9 mouse cellular contexts compared by ENCODE assay signal in genomic region chr9:106472321-106472720, GRCm38 (mm10). TPM values are rescaled to one million over a fixed set of nuclear protein-coding genes. Genes with fewer than 3 reads are reported as not detected.
DNase-seq lines count a peak whose midpoint lies in the region; ATAC-seq and TF ChIP-seq lines count a peak whose summit lies in the region.
"Had no signal": no experiment of that assay in that cellular context is flagged by ENCODE, and none has a peak within 500 bp of the region (broad histone marks: within the 10 kb centered on the region; RNA-seq: fewer than 3 reads in every experiment).

No protein-coding gene starts in this region.

- H3K4me1 ChIP-seq in intestine, postnatal 0 days (replicated peaks; ENCODE audit: control insufficient read depth, insufficient read depth, low read length), result peaks cover 8% of the 10 kb centered on the region

- no peaks in the 10 kb centered on the region for H3K9me3 ChIP-seq in intestine, postnatal 0 days (ENCODE audit: control insufficient read depth)

- no peak overlapping the region for H3K4me2 ChIP-seq in intestine, postnatal 0 days (replicated peaks; ENCODE audit: low read depth)

- no peaks in the 10 kb centered on the region; the same call in 1 of the 2 replicates for H3K36me3 ChIP-seq in intestine, postnatal 0 days (ENCODE audit: control insufficient read depth, insufficient read depth)

- intact Hi-C loops in gastrocnemius, adult 2 months (cut with DNase I), result no loop called here
- intact Hi-C loops in left cerebral cortex, postnatal 4 days (cut with DNase I), result no loop called here
- intact Hi-C loops in left cerebral cortex, postnatal 14 days (cut with DNase I), result no loop called here

- 47% methylated on average over 4 of the region's 4 CpGs for WGBS in intestine, postnatal 0 days

- H3K4me3 ChIP-seq in gastrocnemius, adult 2 months, result peak overlapping the region; percentile 51
- no peak overlapping the region for H3K4me3 ChIP-seq in intestine, postnatal 0 days (ENCODE audit: low read depth, low read length)

- H3K27ac ChIP-seq in gastrocnemius, adult 2 months, result peak overlapping the region; percentile 96
- H3K27ac ChIP-seq in intestine, postnatal 0 days (ENCODE audit: low read depth, low read length), result peak overlapping the region; percentile 24; the same call in 1 of the 2 replicates

- DNase-seq in gastrocnemius, adult 2 months, result peak; percentile 60
- no peak for DNase-seq in gastrocnemius, postnatal 4 days (ENCODE audit: low spot score in 2 of 2)
- DNase-seq in left cerebral cortex, postnatal 4 days, result peak; percentile 0
- no peak for DNase-seq in left cerebral cortex, postnatal 14 days (ENCODE audit: low spot score in 2 of 2)
- DNase-seq in cerebellum, adult 8-10 months, result peak; percentile 29
- no peak for DNase-seq in urinary bladder, postnatal 25 days (ENCODE audit: low spot score)
- no peak for DNase-seq in urinary bladder, postnatal 14 days (ENCODE audit: low spot score)

- no peak for ATAC-seq in intestine, postnatal 0 days

- TF ChIP-seq CTCF in gastrocnemius, adult 2 months (IDR thresholded peaks at IDR 0.05), result no peak
- no peak for TF ChIP-seq CTCF in intestine, postnatal 0 days (IDR thresholded peaks at IDR 0.05; ENCODE audit: low read depth)

- H3K9ac ChIP-seq in intestine, postnatal 0 days (ENCODE audit: low read depth, low read length), result no peak overlapping the region

- no peaks in the 10 kb centered on the region for H3K27me3 ChIP-seq in intestine, postnatal 0 days (replicated peaks; ENCODE audit: control insufficient read depth, insufficient read depth, low read length)

RNA-seq across cellular contexts. Expression of gene Rrp9, which starts 3.4 kb away (rescaled TPM):
- total RNA-seq in gastrocnemius, adult 2 months (2021), result 10 to 100 TPM; 23.9 to 24.7 TPM
- 10 to 100 TPM; 25.1 to 26.2 TPM for total RNA-seq in gastrocnemius, postnatal 4 days (2021)
- total RNA-seq in left cerebral cortex, postnatal 4 days (2021), result 10 to 100 TPM; 46.9 to 55.2 TPM
- total RNA-seq in left cerebral cortex, postnatal 14 days (2021), result 10 to 100 TPM; 34.1 to 47.5 TPM
- 17.7 and 19.4 TPM in 2 replicates for polyA plus RNA-seq in intestine, postnatal 0 days (2015; fragmentation: Nextera tagmentation; extraction: Ambion mirVana)

RNA-seq across cellular contexts. Expression of gene Parp3, which starts 4.4 kb away (rescaled TPM):
- 10 to 100 TPM; 60.4 to 75.3 TPM for total RNA-seq in gastrocnemius, adult 2 months (2021)
- total RNA-seq in gastrocnemius, postnatal 4 days (2021), result 10 to 100 TPM; 26.4 to 28.1 TPM
- total RNA-seq in left cerebral cortex, postnatal 4 days (2021), result 1 to 10 TPM; 2.8 to 3.3 TPM
- total RNA-seq in left cerebral cortex, postnatal 14 days (2021), result 1 to 10 TPM; 3.3 to 3.5 TPM
- polyA plus RNA-seq in intestine, postnatal 0 days (2015; fragmentation: Nextera tagmentation; extraction: Ambion mirVana), result 2.5 and 3.8 TPM in 2 replicates

RNA-seq across cellular contexts. Expression of gene Gpr62, which starts 6.6 kb away (rescaled TPM):
- under 1 TPM in 1 of 2 experiments, not detected in 1; 0.15 TPM for total RNA-seq in gastrocnemius, adult 2 months (2021)
- under 1 TPM; 0.44 to 0.65 TPM for total RNA-seq in gastrocnemius, postnatal 4 days (2021)
- total RNA-seq in left cerebral cortex, postnatal 4 days (2021), result 1 to 10 TPM in 1 of 2 experiments, under 1 TPM in 1; 0.94 to 1.3 TPM
- total RNA-seq in left cerebral cortex, postnatal 14 days (2021), result 1 to 10 TPM; 3.7 to 5.8 TPM
- 0.17 and 0.26 TPM in 2 replicates for polyA plus RNA-seq in intestine, postnatal 0 days (2015; fragmentation: Nextera tagmentation; extraction: Ambion mirVana)
- total RNA-seq: heart, adult 18-20 months had no signal

RNA-seq across cellular contexts. Expression of gene Pcbp4, which starts 19.2 kb away (rescaled TPM):
- total RNA-seq in gastrocnemius, adult 2 months (2021), result 10 to 100 TPM; 63.8 to 69.0 TPM
- total RNA-seq in gastrocnemius, postnatal 4 days (2021), result 10 to 100 TPM; 83.6 to 84.9 TPM
- 100 to 1,000 TPM; 409 to 418 TPM for total RNA-seq in left cerebral cortex, postnatal 4 days (2021)
- 100 to 1,000 TPM; 151 to 170 TPM for total RNA-seq in left cerebral cortex, postnatal 14 days (2021)
- polyA plus RNA-seq in intestine, postnatal 0 days (2015; fragmentation: Nextera tagmentation; extraction: Ambion mirVana), result 13.8 and 15.7 TPM in 2 replicates

RNA-seq across cellular contexts. Expression of gene Abhd14a, which starts 24.8 kb away (rescaled TPM):
- 10 to 100 TPM; 15.9 to 19.8 TPM for total RNA-seq in gastrocnemius, adult 2 months (2021)
- total RNA-seq in gastrocnemius, postnatal 4 days (2021), result 10 to 100 TPM; 18.5 to 19.1 TPM
- total RNA-seq in left cerebral cortex, postnatal 4 days (2021), result 10 to 100 TPM; 70.1 to 71.4 TPM
- 10 to 100 TPM; 48.7 to 54.1 TPM for total RNA-seq in left cerebral cortex, postnatal 14 days (2021)
- polyA plus RNA-seq in intestine, postnatal 0 days (2015; fragmentation: Nextera tagmentation; extraction: Ambion mirVana), result 20.8 and 21.0 TPM in 2 replicates

Comparison
In these comparisons a context has a peak if more than half of its experiments do, and no peak if none do; other contexts are left out.
1. DNase-seq: peak in gastrocnemius, adult 2 months (single experiment), left cerebral cortex, postnatal 4 days (single experiment) and cerebellum, adult 8-10 months (single experiment); none in gastrocnemius, postnatal 4 days (0 of 2), left cerebral cortex, postnatal 14 days (0 of 2), urinary bladder, postnatal 25 days (single experiment) and urinary bladder, postnatal 14 days (single experiment).
2. RNA of gene Parp3, which starts 4.4 kb away (total RNA-seq): 60.4 to 75.3 TPM in gastrocnemius, adult 2 months and 26.4 to 28.1 TPM in gastrocnemius, postnatal 4 days; 3.3 to 3.5 TPM in left cerebral cortex, postnatal 14 days and 2.8 to 3.3 TPM in left cerebral cortex, postnatal 4 days; every median in the first group is over 4 times any median in the second.